Mouse (Mus musculus) neural tube, embryonic 15.5 days (tissue): Measurements from ENCODE around the gene Pdzd7. TPM values are rescaled to one million over a fixed set of nuclear protein-coding genes. Genes with fewer than 3 reads are reported as not detected.
A peak's percentile ranks its signal among the peaks of the same experiment; 100 is the strongest.

Experiments
- ATAC-seq: fragments of 200-750 bp; cut with Nextera tagmentation; 2 replicates; pipeline ENCODE4 v1.8.0; 2017; ENCODE audit warnings: mild to moderate bottlenecking, moderate TSS enrichment, moderate library complexity; ENCODE audit not compliant: low FRiP score
- H3K27ac ChIP-seq: fragments of 300-500 bp; sonication (generic); replicated peaks from 2 replicates; pipeline ENCODE4 v1.5.1; 2015; ENCODE audit warnings: mild to moderate bottlenecking, inconsistent platforms
- H3K27me3 ChIP-seq: fragments of 300-500 bp; sonication (generic); replicated peaks from 2 replicates; pipeline ENCODE4 v1.6.1; 2015; ENCODE audit warnings: inconsistent platforms
- H3K36me3 ChIP-seq: fragments of 300-500 bp; sonication (generic); 2 replicates; pipeline ENCODE4 v1.6.1; 2015; ENCODE audit warnings: inconsistent platforms
- H3K4me1 ChIP-seq: fragments of 300-500 bp; sonication (generic); 2 replicates; pipeline ENCODE4 v1.6.1; 2015; ENCODE audit warnings: inconsistent platforms
- H3K4me2 ChIP-seq: fragments of 300-500 bp; sonication (generic); 2 replicates; pipeline ENCODE4 v1.6.1; 2015; ENCODE audit warnings: inconsistent platforms, mild to moderate bottlenecking, moderate library complexity
- H3K4me3 ChIP-seq: fragments of 300-500 bp; sonication (generic); replicated peaks from 2 replicates; pipeline ENCODE4 v1.5.1; 2015; ENCODE audit warnings: mild to moderate bottlenecking, inconsistent platforms
- H3K9ac ChIP-seq: fragments of 300-500 bp; sonication (generic); replicated peaks from 2 replicates; pipeline ENCODE4 v1.6.1; 2015; ENCODE audit warnings: mild to moderate bottlenecking, inconsistent platforms
- H3K9me3 ChIP-seq: fragments of 300-500 bp; sonication (generic); replicated peaks from 2 replicates; pipeline ENCODE4 v1.6.1; 2016; ENCODE audit warnings: inconsistent platforms
- WGBS: fragments of 180-500 bp; shearing (Covaris S2); methylation state at CpG from one replicate; pipeline ENCODE4 v1.1.7; 2015; ENCODE audit warnings: mixed read lengths; 5-methylcytosine and 5-hydroxymethylcytosine counted together
- polyA plus RNA-seq: library from polyadenylated mRNA; unstranded; fragments of >200 nt; fragmentation: Nextera tagmentation; extraction: Ambion mirVana; gene quantifications from 2 replicates; pipeline ENCODE4 v1.2.1, GENCODE M21; 2015

The Pdzd7 gene
- polyA plus RNA-seq, 1 experiment from 2014 or later: 2.6 TPM

- no peak for ATAC-seq
- 84% methylated on average over 7 of the region's 7 CpGs for WGBS
- Histone ChIP-seq H3K36me3 (peaks cover 27% of the 10 kb centered on the region), H3K9me3 (no peaks in the 10 kb centered on the region), H3K27me3 (no peaks in the 10 kb centered on the region), H3K27ac (peak overlapping the region; percentile 93), H3K9ac (peak overlapping the region; percentile 79; the same call in 1 of the 2 replicates), H3K4me2 (peak overlapping the region; percentile 75), H3K4me1 (peaks cover 30% of the 10 kb centered on the region), H3K4me3 (no peak overlapping the region; the same call in 1 of the 2 replicates)
Measured at GRCm38 (mm10) chr19:45056908-45057698, 11.6 kb upstream of the Pdzd7 start.

- no peak for ATAC-seq
- Histone ChIP-seq H3K27ac (peak overlapping the region; percentile 93), H3K9me3 (no peaks in the 10 kb centered on the region), H3K4me3 (no peak overlapping the region), H3K4me1 (peaks cover 30% of the 10 kb centered on the region), H3K4me2 (peak overlapping the region; percentile 75; the same call in 1 of the 2 replicates), H3K9ac (no peak overlapping the region), H3K36me3 (peaks cover 33% of the 10 kb centered on the region), H3K27me3 (no peaks in the 10 kb centered on the region)
- 58% methylated on average over 4 of the region's 4 CpGs for WGBS
Measured at GRCm38 (mm10) chr19:45056364-45056763, 10.8 kb upstream of the Pdzd7 start.

GRCm38 (mm10) chr19:45054892-45055690 is 9.6 kb upstream of the Pdzd7 start:
- Histone ChIP-seq H3K9ac (no peak overlapping the region), H3K4me2 (no peak overlapping the region)

GRCm38 (mm10) chr19:45053451-45053850 is 7.9 kb upstream of the Pdzd7 start:
- no peaks in the 10 kb centered on the region for H3K9me3 ChIP-seq
- no peaks in the 10 kb centered on the region for H3K27me3 ChIP-seq
- ATAC-seq: no peak
- H3K36me3 ChIP-seq: peaks cover 48% of the 10 kb centered on the region
- no peak overlapping the region for H3K27ac ChIP-seq
- WGBS: 89% methylated on average over 8 of the region's 8 CpGs
- H3K4me2 ChIP-seq: no peak overlapping the region
- H3K4me3 ChIP-seq: no peak overlapping the region
- H3K9ac ChIP-seq: no peak overlapping the region
- peaks cover 48% of the 10 kb centered on the region for H3K4me1 ChIP-seq

More at GRCm38 (mm10) chr19:45054892-45055690, 9.6 kb upstream of the Pdzd7 start:
- no peak for ATAC-seq
- Histone ChIP-seq H3K27ac (no peak overlapping the region), H3K36me3 (peaks cover 43% of the 10 kb centered on the region), H3K4me1 (peaks cover 40% of the 10 kb centered on the region), H3K4me3 (no peak overlapping the region), H3K27me3 (no peaks in the 10 kb centered on the region), H3K9me3 (no peaks in the 10 kb centered on the region)
- WGBS: 89% methylated on average over 6 of the region's 6 CpGs

- H3K4me1 ChIP-seq: peaks cover 52% of the 10 kb centered on the region
- peaks cover 13% of the 10 kb centered on the region for H3K27me3 ChIP-seq
- H3K27ac ChIP-seq: no peak overlapping the region
- peak overlapping the region; percentile 90 for H3K4me2 ChIP-seq
- peak overlapping the region; percentile 67; the same call in 1 of the 2 replicates for H3K4me3 ChIP-seq
- peaks cover 42% of the 10 kb centered on the region for H3K36me3 ChIP-seq
- 79% methylated on average over 9 of the region's 9 CpGs for WGBS
- H3K9me3 ChIP-seq: no peaks in the 10 kb centered on the region
- peak overlapping the region; percentile 80; the same call in 1 of the 2 replicates for H3K9ac ChIP-seq
- ATAC-seq: no peak
Measured at GRCm38 (mm10) chr19:45049523-45049922, 4.0 kb upstream of the Pdzd7 start.

GRCm38 (mm10) chr19:45048644-45049365 is 3.3 kb upstream of the Pdzd7 start:
- Histone ChIP-seq H3K27me3 (peaks cover 17% of the 10 kb centered on the region), H3K9me3 (no peaks in the 10 kb centered on the region), H3K9ac (peak overlapping the region; percentile 80), H3K4me3 (peak overlapping the region; percentile 67), H3K36me3 (peaks cover 37% of the 10 kb centered on the region), H3K4me1 (peaks cover 52% of the 10 kb centered on the region), H3K27ac (peak overlapping the region; percentile 96), H3K4me2 (peak overlapping the region; percentile 90)
- ATAC-seq: no peak
- WGBS: 76% methylated on average over 12 of the region's 12 CpGs

- Histone ChIP-seq H3K4me2 (peak overlapping the region; percentile 90), H3K9ac (peak overlapping the region; percentile 80), H3K4me3 (peak overlapping the region; percentile 67), H3K27ac (peak overlapping the region; percentile 96), H3K36me3 (peaks cover 31% of the 10 kb centered on the region), H3K9me3 (no peaks in the 10 kb centered on the region), H3K4me1 (peaks cover 52% of the 10 kb centered on the region), H3K27me3 (peaks cover 17% of the 10 kb centered on the region)
- ATAC-seq: peak; percentile 50
- WGBS: 25% methylated on average over 11 of the region's 11 CpGs
Measured at GRCm38 (mm10) chr19:45047935-45048643, 2.6 kb upstream of the Pdzd7 start.

- Histone ChIP-seq H3K27me3 (peaks cover 17% of the 10 kb centered on the region), H3K4me2 (peak within 1 kb of the TSS; percentile 90), H3K36me3 (peaks cover 25% of the 10 kb centered on the region), H3K9me3 (no peaks in the 10 kb centered on the region), H3K4me3 (peak within 1 kb of the TSS; percentile 67), H3K27ac (peak within 1 kb of the TSS; percentile 96), H3K4me1 (peaks cover 52% of the 10 kb centered on the region), H3K9ac (peak within 1 kb of the TSS; percentile 80)
- WGBS: under 1% methylated on average over 26 of the region's 26 CpGs
- ATAC-seq: peak; percentile 86
Measured at GRCm38 (mm10) chr19:45047417-45047934, 2.0 kb upstream of the Pdzd7 start, which contains the start of gene Sfxn3. Gene Sfxn3, plus strand, starts transcription at chr19:45047503.

- Histone ChIP-seq H3K27me3 (peaks cover 17% of the 10 kb centered on the region), H3K4me1 (peaks cover 52% of the 10 kb centered on the region), H3K9me3 (no peaks in the 10 kb centered on the region), H3K36me3 (peaks cover 18% of the 10 kb centered on the region), H3K27ac (peak overlapping the region; percentile 96), H3K4me3 (peak overlapping the region; percentile 67), H3K4me2 (peak overlapping the region; percentile 90), H3K9ac (peak overlapping the region; percentile 80)
- ATAC-seq: peak; percentile 72
- WGBS: 3% methylated on average over 34 of the region's 34 CpGs
Measured at GRCm38 (mm10) chr19:45046523-45047321, 1.2 kb upstream of the Pdzd7 start.

GRCm38 (mm10) chr19:45045236-45045635 is 281 bp downstream of the Pdzd7 start:
- Histone ChIP-seq H3K9me3 (no peaks in the 10 kb centered on the region), H3K9ac (no peak overlapping the region), H3K27ac (no peak overlapping the region), H3K4me3 (no peak overlapping the region), H3K36me3 (peaks cover 5% of the 10 kb centered on the region; the same call in 1 of the 2 replicates), H3K4me2 (0 out of 2 replicates have a peak overlapping the region, but pooled peaks have one; percentile 15), H3K27me3 (peaks cover 20% of the 10 kb centered on the region), H3K4me1 (peaks cover 44% of the 10 kb centered on the region)
- WGBS: 49% methylated on average over 15 of the region's 15 CpGs
- no peak for ATAC-seq
